Mouse (Mus musculus) forebrain, embryonic 11.5 days (tissue): ENCODE data around the gene Daam1. TPM values are rescaled to one million over a fixed set of nuclear protein-coding genes. Genes with fewer than 3 reads are reported as not detected.

Experiments used
- ATAC-seq: fragments of 200-750 bp; cut with Nextera tagmentation; replicated peaks from 2 replicates; pipeline ENCODE4 v1.8.0; 2017; ENCODE audit warnings: moderate TSS enrichment; ENCODE audit not compliant: low FRiP score
- DNase-seq: peaks from one replicate; pipeline ENCODE4 v3.0.0-alpha.2; 2017; ENCODE audit warnings: low spot score
- H3K27ac ChIP-seq: fragments of 300-500 bp; sonication (generic); 2 replicates; pipeline ENCODE4 v1.5.1; 2014; ENCODE audit warnings: low read depth, low read length
- H3K27me3 ChIP-seq: fragments of 300-500 bp; sonication (generic); 2 replicates; pipeline ENCODE4 v1.6.1; 2014; ENCODE audit warnings: mild to moderate bottlenecking, low read length, mixed read lengths; ENCODE audit not compliant: control insufficient read depth, insufficient read depth
- H3K36me3 ChIP-seq: fragments of 300-500 bp; sonication (generic); 2 replicates; pipeline ENCODE4 v1.6.1; 2014; ENCODE audit warnings: mild to moderate bottlenecking, low read length, moderate library complexity, mixed read lengths; ENCODE audit not compliant: control insufficient read depth, insufficient read depth
- H3K4me1 ChIP-seq: fragments of 300-500 bp; sonication (generic); replicated peaks from 2 replicates; pipeline ENCODE4 v1.6.1; 2014; ENCODE audit warnings: low read length, mixed read lengths; ENCODE audit not compliant: control insufficient read depth, insufficient read depth
- H3K4me2 ChIP-seq: fragments of 300-500 bp; sonication (generic); 2 replicates; pipeline ENCODE4 v1.6.1; 2014; ENCODE audit warnings: low read depth, mild to moderate bottlenecking, low read length, moderate library complexity, mixed read lengths; ENCODE audit not compliant: severe bottlenecking
- H3K4me3 ChIP-seq: fragments of 300-500 bp; sonication (generic); 2 replicates; pipeline ENCODE4 v1.5.1; 2014; ENCODE audit warnings: low read depth, low read length
- H3K9ac ChIP-seq: fragments of 300-500 bp; sonication (generic); 2 replicates; pipeline ENCODE4 v1.6.1; 2014; ENCODE audit warnings: low read length
- H3K9me3 ChIP-seq: fragments of 300-500 bp; sonication (generic); 2 replicates; pipeline ENCODE4 v1.6.1; 2016; ENCODE audit warnings: low read length, mixed read lengths; ENCODE audit not compliant: control insufficient read depth
- WGBS: fragments of 180-500 bp; shearing (Covaris S2); extraction: QIAGEN DNeasy Blood & Tissue Kit; methylation state at CpG from one replicate; pipeline ENCODE4 v1.1.7; 2014; 5-methylcytosine and 5-hydroxymethylcytosine counted together
- polyA plus RNA-seq: library from polyadenylated mRNA; unstranded; fragments of >200 nt; fragmentation: Nextera tagmentation; extraction: Ambion mirVana; gene quantifications from 2 replicates; pipeline ENCODE4 v1.2.1, GENCODE M21; 2014

The Daam1 gene
- polyA plus RNA-seq, 1 experiment from 2014 or later = 16.8 TPM

DNA sequence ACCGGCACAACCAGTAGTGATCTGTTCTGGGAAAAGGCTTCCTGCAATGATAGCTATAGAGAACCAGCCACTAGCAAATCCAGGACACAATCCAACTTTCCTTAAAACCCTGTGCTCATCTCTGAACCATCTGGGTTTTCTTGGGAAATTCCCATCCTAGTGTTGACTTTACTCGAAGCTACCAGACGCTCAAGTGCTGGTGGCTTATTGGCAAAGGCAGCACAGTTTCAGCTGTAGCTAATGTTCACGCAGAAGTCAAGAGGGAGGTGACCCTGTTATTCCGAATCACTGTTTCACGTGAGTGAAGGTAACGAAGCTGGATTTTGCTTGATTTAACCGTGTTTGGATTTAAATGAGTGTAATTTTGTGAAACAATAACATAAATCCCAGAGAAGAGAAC lies 9.1 kb upstream of the Daam1 start:
- WGBS = 84% methylated on average over 8 of the region's 8 CpGs
- DNase-seq = no peak
- H3K27ac ChIP-seq = no peak overlapping the region

DNA sequence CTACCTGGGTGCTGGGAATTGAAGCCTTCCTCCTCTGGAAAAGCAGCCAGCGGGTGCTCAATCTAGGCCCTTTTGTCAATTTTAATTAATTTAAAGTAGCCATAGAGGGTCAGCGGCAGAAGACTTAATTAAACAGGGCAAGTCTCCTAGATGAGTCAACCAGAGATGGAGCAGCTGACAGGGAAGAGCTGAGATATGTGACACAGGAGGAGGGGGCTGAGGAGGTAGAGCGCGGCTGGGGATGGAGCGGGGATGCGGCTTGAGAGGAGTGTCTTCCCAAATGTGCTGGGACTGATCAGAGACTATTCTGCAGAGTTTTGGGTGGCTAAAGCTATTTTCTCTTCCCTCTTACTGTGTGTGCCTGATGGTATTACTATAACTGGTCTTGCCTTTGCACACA lies 6.0 kb upstream of the Daam1 start:
- Histone ChIP-seq H3K36me3 (no peaks in the 10 kb centered on the region), H3K4me3 (no peak overlapping the region), H3K27me3 (no peaks in the 10 kb centered on the region), H3K4me2 (no peak overlapping the region), H3K9me3 (no peaks in the 10 kb centered on the region), H3K9ac (no peak overlapping the region), H3K4me1 (no peaks in the 10 kb centered on the region), H3K27ac (no peak overlapping the region)
- DNase-seq = no peak
- no peak for ATAC-seq
- whole genome bisulfite sequencing = 52% methylated on average over 6 of the region's 6 CpGs

More for the DNA sequence above, 9.1 kb upstream of the Daam1 start:
- no peaks in the 10 kb centered on the region for H3K9me3 ChIP-seq
- no peak overlapping the region for H3K4me3 ChIP-seq
- H3K4me1 ChIP-seq = no peaks in the 10 kb centered on the region
- ATAC-seq = no peak
- H3K27me3 ChIP-seq = no peaks in the 10 kb centered on the region
- H3K4me2 ChIP-seq = no peak overlapping the region
- no peaks in the 10 kb centered on the region for H3K36me3 ChIP-seq
- no peak overlapping the region for H3K9ac ChIP-seq

DNA sequence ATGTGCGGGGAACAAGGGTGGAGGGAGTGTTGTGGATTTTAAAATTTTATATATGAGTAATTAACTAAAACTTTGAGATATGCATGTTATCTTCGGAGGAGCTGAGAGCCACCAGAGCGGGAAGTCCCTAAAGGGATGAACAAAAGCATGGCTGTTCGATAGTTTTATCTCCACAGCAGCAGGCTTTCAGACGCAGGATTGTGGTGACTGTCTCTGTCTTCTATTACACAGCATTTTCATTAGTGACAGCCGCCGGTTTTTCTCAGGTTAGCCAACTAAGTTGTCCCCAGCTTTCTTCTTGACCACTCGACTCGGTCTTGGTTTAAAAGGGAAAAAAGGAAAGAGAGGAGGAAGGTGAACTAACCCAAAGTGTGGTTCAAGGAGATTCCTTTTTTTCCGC lies 739 bp upstream of the Daam1 start:
- DNase-seq = no peak
- Histone ChIP-seq H3K4me3 (peak overlapping the region; percentile 85), H3K9ac (peak overlapping the region; percentile 66), H3K36me3 (no peaks in the 10 kb centered on the region), H3K9me3 (no peaks in the 10 kb centered on the region), H3K27me3 (no peaks in the 10 kb centered on the region), H3K27ac (no peak overlapping the region), H3K4me2 (peak overlapping the region; percentile 70), H3K4me1 (peaks cover 6% of the 10 kb centered on the region; the same call in 1 of the 2 replicates)
- 18% methylated on average over 10 of the region's 10 CpGs for WGBS
- ATAC-seq = no peak

DNA sequence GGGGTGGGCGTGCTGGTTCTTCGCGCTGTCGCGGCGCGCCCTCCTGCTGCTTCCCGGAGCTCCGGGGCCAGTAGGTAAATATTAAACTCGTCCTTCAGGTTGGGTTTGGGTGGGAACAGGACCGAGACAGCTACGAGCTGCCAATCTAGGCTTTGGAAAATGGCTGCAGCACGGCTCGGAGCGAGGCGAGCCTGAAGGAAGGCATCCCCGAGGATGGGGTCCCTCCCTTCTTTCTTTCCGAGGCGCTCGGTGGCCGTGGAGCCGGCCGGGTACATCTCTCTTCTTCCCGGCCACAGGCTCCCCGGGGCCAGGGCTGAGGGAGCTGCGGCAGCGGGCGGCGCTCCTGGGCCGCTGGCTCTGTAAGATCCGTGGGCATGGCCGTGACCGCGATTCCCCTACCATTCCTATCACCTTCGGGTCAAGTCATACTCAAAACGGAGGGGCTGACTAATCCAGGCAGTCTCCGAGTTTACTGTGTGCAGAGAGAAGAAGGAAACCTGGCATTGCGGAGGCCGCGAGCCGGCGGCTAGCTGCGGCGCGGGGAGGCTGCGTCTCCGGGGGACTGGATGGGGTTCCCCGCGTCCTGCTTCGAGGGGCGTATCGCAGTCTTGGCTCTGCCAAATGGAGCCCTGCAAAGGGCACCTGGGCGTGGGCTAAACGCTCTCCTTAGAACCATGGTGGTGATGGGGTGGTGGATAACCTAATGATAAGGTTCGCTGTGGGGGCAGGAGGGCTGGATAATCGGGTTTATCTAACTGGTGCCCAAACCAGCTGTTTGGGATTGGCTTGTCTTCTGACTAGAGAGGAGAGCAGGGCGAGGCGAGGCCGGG lies 595 bp downstream of the Daam1 start:
- Histone ChIP-seq H3K27ac (peak overlapping the region; percentile 88), H3K4me1 (peaks cover 6% of the 10 kb centered on the region; the same call in 1 of the 2 replicates), H3K36me3 (no peaks in the 10 kb centered on the region), H3K27me3 (no peaks in the 10 kb centered on the region), H3K9ac (peak overlapping the region; percentile 87), H3K4me2 (peak overlapping the region; percentile 97), H3K9me3 (no peaks in the 10 kb centered on the region), H3K4me3 (peak overlapping the region; percentile 85)
- under 1% methylated on average over 59 of the region's 59 CpGs for WGBS
- ATAC-seq (peak; percentile 36), DNase-seq (peak; percentile 77)

DNA sequence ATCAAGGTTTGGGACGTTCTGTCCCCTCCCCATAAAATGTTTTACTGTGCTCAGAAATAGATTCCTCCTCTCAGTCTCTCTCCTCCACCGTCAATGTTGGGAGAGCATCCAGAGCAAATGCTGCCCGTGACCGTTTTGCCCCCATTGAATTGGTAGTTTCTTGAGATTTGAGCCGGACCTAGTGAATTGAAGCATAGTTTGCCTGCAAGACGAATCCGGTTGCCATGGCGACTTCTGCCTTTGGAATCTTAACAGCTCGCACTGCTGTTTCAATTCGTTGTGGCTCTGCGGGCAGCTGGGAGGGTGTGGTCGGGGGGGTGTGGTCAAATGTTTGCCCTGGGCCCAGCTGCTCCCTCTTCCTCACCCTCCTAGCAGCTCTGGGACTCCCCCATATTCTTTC lies 1.3 kb downstream of the Daam1 start:
- peak; percentile 88 for DNase-seq
- Histone ChIP-seq H3K9ac (peak overlapping the region; percentile 87), H3K4me1 (peaks cover 6% of the 10 kb centered on the region; the same call in 1 of the 2 replicates), H3K9me3 (no peaks in the 10 kb centered on the region), H3K4me2 (peak overlapping the region; percentile 97), H3K27me3 (no peaks in the 10 kb centered on the region), H3K27ac (no peak overlapping the region), H3K36me3 (no peaks in the 10 kb centered on the region), H3K4me3 (peak overlapping the region; percentile 85)
- ATAC-seq = peak; percentile 22; the same call in 1 of the 2 replicates
- WGBS = 0% methylated on average over 12 of the region's 12 CpGs

DNA sequence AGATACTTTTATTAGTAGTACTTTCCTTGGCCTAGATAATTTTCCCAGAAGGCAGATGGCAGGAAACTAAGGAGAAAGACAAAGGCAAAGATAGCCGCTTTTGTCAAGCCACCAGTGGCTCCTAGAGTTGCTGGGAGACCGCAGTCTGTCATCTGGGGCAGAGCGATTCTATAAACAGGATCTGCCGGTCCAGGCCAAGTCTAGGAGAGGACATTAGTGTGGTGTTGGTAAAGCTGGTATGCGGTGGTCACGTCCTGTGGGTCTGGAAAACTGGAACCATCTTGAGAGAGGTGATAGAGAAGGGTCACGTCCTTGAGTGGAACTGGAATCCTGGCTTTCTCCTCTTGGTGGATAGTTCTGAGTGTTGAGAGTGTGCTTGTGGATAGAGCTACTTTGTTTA lies 3.2 kb downstream of the Daam1 start:
- no peak for DNase-seq
- Histone ChIP-seq H3K27me3 (no peaks in the 10 kb centered on the region), H3K36me3 (no peaks in the 10 kb centered on the region), H3K27ac (no peak overlapping the region), H3K4me1 (peaks cover 6% of the 10 kb centered on the region; the same call in 1 of the 2 replicates), H3K9ac (no peak overlapping the region), H3K4me2 (no peak overlapping the region), H3K9me3 (no peaks in the 10 kb centered on the region), H3K4me3 (no peak overlapping the region)
- 90% methylated on average over 7 of the region's 7 CpGs for WGBS
- ATAC-seq = no peak

DNA sequence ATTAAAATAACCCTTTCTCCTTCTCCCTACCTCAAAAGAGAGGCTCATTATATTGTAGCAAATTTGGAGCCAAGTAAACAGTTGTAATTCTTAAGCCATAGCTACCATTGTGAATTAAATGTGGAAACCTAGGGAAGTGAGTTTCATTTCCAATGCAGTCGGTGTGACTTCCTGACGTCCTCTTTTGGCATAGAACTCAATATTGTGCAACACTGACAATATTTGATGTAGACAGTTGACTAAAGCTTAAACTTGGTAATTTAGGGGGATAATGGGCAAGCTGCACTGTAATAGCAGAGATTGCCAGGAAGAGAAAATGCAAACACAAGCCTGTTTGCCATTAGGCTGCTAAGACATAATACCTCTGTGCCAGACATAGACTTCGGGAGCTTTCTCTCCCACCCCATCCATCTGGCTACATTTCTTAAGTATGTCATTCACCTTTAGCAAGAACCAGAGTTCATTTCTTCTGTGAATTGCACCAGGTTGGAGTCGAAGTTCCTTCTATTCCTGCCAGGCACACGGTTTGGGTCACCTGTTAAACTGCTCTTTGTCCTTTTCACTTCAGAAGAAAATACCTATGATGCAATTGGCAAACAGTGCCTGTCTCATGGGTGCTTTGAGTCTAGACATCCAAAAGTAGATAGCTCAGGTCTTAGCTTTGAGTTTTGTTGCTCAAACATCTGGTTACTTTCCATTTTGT lies 5.2 kb downstream of the Daam1 start:
- DNase-seq (no peak), ATAC-seq (no peak)
- Histone ChIP-seq H3K9ac (no peak overlapping the region), H3K4me2 (no peak overlapping the region), H3K36me3 (no peaks in the 10 kb centered on the region), H3K27ac (no peak overlapping the region), H3K4me1 (peaks cover 17% of the 10 kb centered on the region; the same call in 1 of the 2 replicates), H3K9me3 (no peaks in the 10 kb centered on the region), H3K4me3 (no peak overlapping the region), H3K27me3 (no peaks in the 10 kb centered on the region)
- 89% methylated on average over 5 of the region's 5 CpGs for WGBS

DNA sequence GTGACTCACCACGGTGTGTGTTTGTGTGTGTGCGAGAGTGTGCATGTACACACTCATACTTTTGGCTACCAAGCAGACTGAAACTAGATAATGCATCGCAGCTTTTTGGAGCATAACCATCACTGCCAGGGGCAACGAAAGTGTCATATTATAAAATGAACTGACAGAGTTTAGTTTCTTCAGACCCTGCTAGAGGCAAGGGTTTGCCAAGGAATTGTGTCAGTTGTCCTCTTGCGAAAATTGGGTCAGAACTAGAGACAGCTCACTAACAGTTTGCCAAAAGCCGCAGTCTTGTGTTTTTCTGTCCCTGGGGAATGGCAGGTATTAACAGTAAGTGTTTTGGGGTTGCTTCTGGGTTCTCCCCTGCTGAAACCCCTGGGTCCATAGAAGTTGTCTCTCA lies 5.9 kb downstream of the Daam1 start:
- no peaks in the 10 kb centered on the region for H3K27me3 ChIP-seq
- ATAC-seq = no peak
- no peak overlapping the region for H3K9ac ChIP-seq
- H3K4me3 ChIP-seq = no peak overlapping the region
- no peak overlapping the region for H3K27ac ChIP-seq
- no peak overlapping the region for H3K4me2 ChIP-seq
- H3K4me1 ChIP-seq = peaks cover 17% of the 10 kb centered on the region; the same call in 1 of the 2 replicates
- H3K36me3 ChIP-seq = no peaks in the 10 kb centered on the region
- H3K9me3 ChIP-seq = no peaks in the 10 kb centered on the region
- DNase-seq = no peak
- 94% methylated on average over 6 of the region's 6 CpGs for WGBS
